Mouse (Mus musculus): ENCODE measurements at regions not wholly inside any gene's neighbourhood (a gene's known extent, or its start where the extent isn't known, plus 50 kb on each side); places are given as distances from the start of the nearest gene placed in this dataset.

GRCm38 (mm10) chr17:47089769-47090168 is 79.4 kb upstream of the Ubr2 start:
- no peaks in the 10 kb centered on the region for H3K4me1 ChIP-seq (ENCODE audit: insufficient read depth, low read length)
- WGBS, result 84% methylated on average over 3 of the region's 3 CpGs
- TF ChIP-seq CTCF (IDR thresholded peaks at IDR 0.05; ENCODE audit: low read depth), result no peak

DNA sequence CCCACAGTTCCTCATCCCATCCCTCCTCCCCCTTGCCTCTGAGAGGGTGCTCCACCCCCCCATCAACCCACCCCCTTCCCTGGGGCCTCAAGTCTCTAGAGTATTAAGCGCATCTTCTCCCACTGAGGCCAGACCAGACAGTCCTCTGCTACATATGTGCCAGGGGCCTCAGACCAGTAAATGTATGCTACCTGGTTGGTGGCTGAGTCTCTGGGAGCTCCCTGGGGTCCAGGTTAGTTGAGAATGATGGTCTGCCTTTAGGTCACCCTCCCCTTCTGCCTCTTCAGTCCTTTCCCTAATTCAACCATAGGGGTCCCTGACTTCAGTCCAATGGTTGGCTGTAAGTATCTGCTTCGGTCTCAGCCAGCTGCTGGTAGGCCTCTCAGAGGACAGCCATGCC is 58.9 kb upstream of the Ubr2 start:
- Histone ChIP-seq H3K4me2 (ENCODE audit: low read depth, low read length) (no peak overlapping the region), H3K4me1 (ENCODE audit: insufficient read depth, low read length) (no peaks in the 10 kb centered on the region), H3K9me3 (ENCODE audit: low read length) (no peaks in the 10 kb centered on the region), H3K27me3 (ENCODE audit: insufficient read depth, low read length) (no peaks in the 10 kb centered on the region), H3K9ac (replicated peaks; ENCODE audit: low read length) (no peak overlapping the region), H3K4me3 (ENCODE audit: low read length) (no peak overlapping the region), H3K27ac (no peak overlapping the region), H3K36me3 (ENCODE audit: insufficient read depth, low read length) (no peaks in the 10 kb centered on the region)
- DNase-seq (ENCODE audit: low spot score), result no peak
- no peak for ATAC-seq
- 95% methylated on average over 2 of the region's 2 CpGs for WGBS
- no peak for TF ChIP-seq CTCF (IDR thresholded peaks at IDR 0.05; ENCODE audit: low read depth)

More at GRCm38 (mm10) chr17:47089769-47090168, 79.4 kb upstream of the Ubr2 start:
- ATAC-seq (no peak), DNase-seq (ENCODE audit: low spot score) (no peak)
- H3K27ac ChIP-seq, result no peak overlapping the region
- H3K36me3 ChIP-seq (ENCODE audit: insufficient read depth, low read length), result no peaks in the 10 kb centered on the region
- H3K27me3 ChIP-seq (ENCODE audit: insufficient read depth, low read length), result no peaks in the 10 kb centered on the region
- H3K9me3 ChIP-seq (ENCODE audit: low read length), result peaks cover 3% of the 10 kb centered on the region; the same call in 1 of the 2 replicates
- no peak overlapping the region for H3K9ac ChIP-seq (replicated peaks; ENCODE audit: low read length)
- H3K4me3 ChIP-seq (ENCODE audit: low read length), result no peak overlapping the region
- no peak overlapping the region for H3K4me2 ChIP-seq (ENCODE audit: low read depth, low read length)

- 77% methylated on average over 4 of the region's 4 CpGs for WGBS
- H3K27ac ChIP-seq, result no peak overlapping the region
- no peaks in the 10 kb centered on the region for H3K4me1 ChIP-seq (ENCODE audit: insufficient read depth, low read length)
- H3K36me3 ChIP-seq (ENCODE audit: insufficient read depth, low read length), result no peaks in the 10 kb centered on the region
- H3K27me3 ChIP-seq (ENCODE audit: insufficient read depth, low read length), result no peaks in the 10 kb centered on the region
- no peak overlapping the region for H3K9ac ChIP-seq (replicated peaks; ENCODE audit: low read length)
- no peak overlapping the region for H3K4me3 ChIP-seq (ENCODE audit: low read length)
- ATAC-seq (no peak), DNase-seq (ENCODE audit: low spot score) (no peak)
- no peaks in the 10 kb centered on the region for H3K9me3 ChIP-seq (ENCODE audit: low read length)
- TF ChIP-seq CTCF (IDR thresholded peaks at IDR 0.05; ENCODE audit: low read depth), result no peak
- H3K4me2 ChIP-seq (ENCODE audit: low read depth, low read length), result no peak overlapping the region
Measured at GRCm38 (mm10) chr17:47065307-47065901, 55.0 kb upstream of the Ubr2 start.

DNA sequence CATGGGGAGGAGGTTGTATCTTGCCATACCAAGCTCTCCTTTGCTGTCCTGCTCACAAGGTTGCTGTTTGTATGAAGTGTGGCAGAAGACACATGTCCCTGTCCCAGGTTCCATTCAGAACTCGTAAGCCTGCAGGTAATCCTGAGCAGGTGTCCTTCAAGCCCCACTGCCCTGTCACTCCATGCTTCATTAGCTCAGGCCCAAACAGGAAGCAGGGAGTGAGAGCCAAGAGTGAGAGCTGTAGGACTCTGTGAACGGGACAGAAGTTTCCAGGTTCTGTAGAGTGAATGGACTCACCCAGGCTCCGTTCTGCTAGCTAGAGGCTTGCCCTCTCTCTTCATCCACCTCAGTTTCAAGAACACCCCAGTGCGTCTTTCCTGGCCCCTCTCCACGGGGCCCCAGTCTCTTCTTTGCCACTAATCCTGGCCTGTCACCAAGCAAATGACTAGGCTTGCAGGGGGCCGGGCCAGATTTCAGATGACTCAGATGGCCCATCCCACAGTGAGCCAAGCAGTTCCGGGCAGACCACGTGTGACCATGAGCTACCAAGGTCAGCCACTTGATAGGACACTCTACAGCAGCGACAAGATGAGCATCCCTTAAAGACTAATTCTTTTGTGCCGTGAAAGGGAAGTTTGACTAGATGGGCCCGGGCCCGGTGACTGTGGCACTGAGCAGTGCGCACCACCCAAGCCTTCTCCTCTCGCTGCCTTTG is 54.4 kb upstream of the Ubr2 start:
- Histone ChIP-seq H3K27me3 (ENCODE audit: insufficient read depth, low read length) (no peaks in the 10 kb centered on the region), H3K36me3 (ENCODE audit: insufficient read depth, low read length) (no peaks in the 10 kb centered on the region), H3K27ac (no peak overlapping the region), H3K4me2 (ENCODE audit: low read depth, low read length) (no peak overlapping the region), H3K9me3 (ENCODE audit: low read length) (no peaks in the 10 kb centered on the region), H3K4me3 (ENCODE audit: low read length) (no peak overlapping the region), H3K9ac (replicated peaks; ENCODE audit: low read length) (no peak overlapping the region), H3K4me1 (ENCODE audit: insufficient read depth, low read length) (no peaks in the 10 kb centered on the region)
- ATAC-seq (no peak), DNase-seq (ENCODE audit: low spot score) (no peak)
- 76% methylated on average over 14 of the region's 14 CpGs for WGBS
- no peak for TF ChIP-seq CTCF (IDR thresholded peaks at IDR 0.05; ENCODE audit: low read depth)

- DNase-seq (ENCODE audit: low spot score), result no peak
- Histone ChIP-seq H3K27me3 (ENCODE audit: insufficient read depth, low read length) (no peaks in the 10 kb centered on the region), H3K4me1 (ENCODE audit: insufficient read depth, low read length) (no peaks in the 10 kb centered on the region), H3K9ac (replicated peaks; ENCODE audit: low read length) (no peak overlapping the region), H3K27ac (no peak overlapping the region), H3K36me3 (ENCODE audit: insufficient read depth, low read length) (no peaks in the 10 kb centered on the region), H3K9me3 (ENCODE audit: low read length) (no peaks in the 10 kb centered on the region), H3K4me2 (ENCODE audit: low read depth, low read length) (no peak overlapping the region), H3K4me3 (ENCODE audit: low read length) (no peak overlapping the region)
- no peak for ATAC-seq
- WGBS, result 94% methylated on average over 4 of the region's 4 CpGs
- no peak for TF ChIP-seq CTCF (IDR thresholded peaks at IDR 0.05; ENCODE audit: low read depth)
Measured at GRCm38 (mm10) chr17:47064006-47064405, 53.6 kb upstream of the Ubr2 start.

GRCm38 (mm10) chr17:47061031-47061620 is 50.8 kb upstream of the Ubr2 start:
- DNase-seq (ENCODE audit: low spot score) (no peak), ATAC-seq (no peak)
- 86% methylated on average over 8 of the region's 8 CpGs for WGBS
- no peak overlapping the region for H3K9ac ChIP-seq (replicated peaks; ENCODE audit: low read length)
- no peaks in the 10 kb centered on the region for H3K9me3 ChIP-seq (ENCODE audit: low read length)
- no peak overlapping the region for H3K27ac ChIP-seq
- no peak overlapping the region for H3K4me3 ChIP-seq (ENCODE audit: low read length)
- TF ChIP-seq CTCF (IDR thresholded peaks at IDR 0.05; ENCODE audit: low read depth), result no peak
- no peaks in the 10 kb centered on the region for H3K4me1 ChIP-seq (ENCODE audit: insufficient read depth, low read length)
- H3K4me2 ChIP-seq (ENCODE audit: low read depth, low read length), result no peak overlapping the region
- no peaks in the 10 kb centered on the region for H3K27me3 ChIP-seq (ENCODE audit: insufficient read depth, low read length)
- no peaks in the 10 kb centered on the region for H3K36me3 ChIP-seq (ENCODE audit: insufficient read depth, low read length)

Data from hindbrain, postnatal 0 days (tissue).